Mouse (Mus musculus): ENCODE results near the gene Mettl14.
"Not testable (repeated sequence)": the region's sequence is repeated elsewhere in the genome, so short reads cannot be mapped to it uniquely, and the experiment has no call there.

Mettl14 gene

DNA sequence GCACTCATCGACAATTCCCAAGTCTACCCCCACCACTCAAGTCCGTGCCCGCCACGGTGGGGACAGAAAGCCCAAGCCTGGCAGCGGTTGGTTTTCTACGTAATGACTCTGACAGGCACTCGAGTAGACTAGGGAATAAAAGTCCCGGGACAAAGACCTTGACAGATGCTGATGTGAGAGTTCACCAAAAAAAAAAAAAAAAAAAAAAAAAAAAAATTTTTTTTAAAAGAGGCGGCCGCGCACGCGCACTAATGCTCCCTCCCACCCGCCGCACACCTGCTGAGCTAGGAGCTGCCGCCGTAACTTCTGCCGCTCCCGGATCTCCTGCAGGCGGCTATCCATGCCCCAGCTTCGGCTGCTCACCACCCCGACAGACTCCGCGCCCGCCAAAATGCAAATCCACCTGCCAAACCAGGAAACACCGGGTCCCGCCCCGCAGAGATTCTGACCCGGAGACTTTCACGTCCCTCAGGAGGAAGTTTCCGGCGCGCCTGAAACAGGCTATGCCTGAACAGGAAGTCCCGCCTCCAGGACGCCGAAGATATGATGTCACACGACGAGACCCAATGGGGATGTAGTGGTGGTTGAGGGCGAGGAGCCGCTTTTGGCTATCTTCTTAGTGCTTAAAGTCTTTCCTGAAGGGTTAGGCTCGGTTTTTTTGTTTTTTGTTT is at the start of gene Mettl14:
Gene Mettl14, minus strand, starts transcription at position 623 of the 671 bp plus-strand sequence.
- DNase-seq (ENCODE audit: low spot score in 2 of 2), result peak; percentile 95

DNA sequence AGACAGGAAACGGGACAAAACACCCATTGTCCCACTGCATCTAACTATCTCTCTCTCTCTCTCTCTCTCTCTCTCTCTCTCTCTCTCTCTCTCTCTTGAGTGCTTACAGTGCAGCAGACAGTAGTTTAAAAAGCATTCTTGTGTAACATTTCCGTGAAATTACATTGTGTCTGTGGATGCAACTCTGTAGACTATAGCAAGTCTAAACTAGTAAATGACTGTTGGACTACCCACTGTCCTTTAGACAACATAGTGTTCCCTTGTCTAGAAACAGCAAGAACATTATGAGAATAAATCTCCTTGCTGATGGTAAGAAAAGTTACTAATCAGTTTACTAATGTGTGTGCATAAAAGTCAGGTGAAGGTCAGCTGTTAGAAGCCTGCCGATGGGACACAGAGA is 47.5 kb upstream of the Mettl14 start:
- DNase-seq (ENCODE audit: low spot score in 2 of 2), result no peak

DNA sequence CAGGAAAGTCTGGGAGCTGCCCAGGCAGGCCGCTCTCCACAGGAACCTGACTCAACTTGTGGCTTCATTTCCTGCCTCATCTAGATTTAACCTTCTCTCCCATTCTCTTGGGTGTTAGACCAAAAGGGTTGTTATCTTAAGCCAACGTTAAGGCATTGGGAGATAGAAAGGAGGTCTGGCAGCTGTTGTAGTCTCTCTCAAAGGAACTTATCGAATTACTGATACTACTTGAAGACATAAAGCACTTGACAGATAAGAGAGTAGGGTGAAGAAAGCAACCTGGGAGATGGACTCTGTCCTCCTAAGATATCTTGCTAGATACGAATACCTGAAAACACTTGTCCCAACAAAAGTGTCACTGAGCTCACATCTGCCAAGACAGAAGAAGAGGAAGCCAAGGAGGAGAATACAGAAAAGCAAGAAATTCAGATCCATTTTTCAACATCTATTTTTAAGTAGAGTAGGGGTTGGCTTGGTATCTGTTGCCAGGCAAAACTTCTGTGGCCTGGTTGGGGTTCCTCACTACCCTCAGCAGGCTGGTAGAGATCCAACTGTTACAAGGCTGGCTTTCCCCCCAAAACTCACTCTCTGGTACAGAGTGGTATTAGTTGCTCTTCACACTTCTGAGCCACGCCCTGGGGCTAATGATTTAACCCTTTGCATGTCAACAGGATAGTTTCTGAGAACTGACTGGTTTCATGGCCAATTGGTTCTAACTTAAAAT is 46.2 kb upstream of the Mettl14 start:
- no peak for DNase-seq (ENCODE audit: low spot score in 2 of 2)

DNA sequence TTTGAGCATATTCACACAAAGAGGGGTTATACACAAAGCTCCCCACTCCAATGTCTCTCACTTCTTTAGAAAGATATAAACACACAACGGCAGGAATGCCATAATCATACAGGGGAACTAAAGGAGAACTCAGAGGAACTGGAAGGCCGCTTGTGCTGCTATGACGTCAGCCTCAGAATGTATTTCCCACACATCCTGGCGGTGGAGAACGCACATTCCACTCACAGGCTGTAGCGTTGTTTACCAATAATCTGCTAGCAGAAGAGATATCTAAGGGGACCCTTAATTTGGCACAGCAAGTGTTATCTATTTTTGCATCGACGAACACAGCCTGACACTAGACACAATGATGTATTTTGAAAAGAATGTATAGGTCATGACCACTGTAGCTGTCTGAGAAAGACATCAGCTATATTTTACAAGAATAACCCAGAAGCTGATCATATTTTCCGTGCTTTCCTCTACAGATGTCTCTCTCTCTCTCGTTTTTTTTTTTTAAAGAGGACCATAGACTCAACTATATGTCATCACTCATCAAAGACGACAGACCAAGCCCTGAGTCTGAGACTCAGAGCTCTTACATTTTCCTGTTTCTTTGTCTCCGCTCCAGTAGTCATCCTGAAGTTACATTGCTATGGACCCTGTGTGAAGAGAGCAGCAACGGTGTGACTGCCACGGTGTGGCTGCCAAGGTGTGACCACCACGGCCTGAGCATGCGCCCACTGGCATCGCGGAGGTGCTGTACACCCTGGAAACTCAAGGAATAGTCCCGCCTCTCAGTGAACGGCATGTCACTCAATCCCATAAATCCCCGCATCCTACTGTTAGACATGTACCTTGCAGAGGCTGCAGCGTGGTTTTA is 43.9 kb upstream of the Mettl14 start:
- no peak for DNase-seq (ENCODE audit: low spot score in 2 of 2)

DNA sequence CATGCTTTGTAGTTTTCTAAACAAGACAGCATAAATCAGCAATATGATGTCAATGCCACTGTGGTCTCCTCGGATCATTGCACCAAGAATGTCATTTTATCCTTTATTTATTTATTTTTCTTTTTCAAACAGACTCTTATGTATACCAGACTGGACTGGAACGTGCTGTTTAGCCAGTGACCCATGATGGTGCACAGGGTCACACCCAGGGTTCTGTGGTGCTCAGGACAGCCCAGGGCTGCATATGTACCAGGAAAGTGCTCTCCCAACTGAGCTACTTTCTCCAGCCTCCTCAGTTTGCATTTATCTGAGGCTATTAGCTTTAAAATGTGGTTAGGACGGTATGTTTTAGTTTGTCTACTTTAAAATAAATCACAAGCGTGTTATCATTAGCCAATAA is 42.1 kb upstream of the Mettl14 start:
- no peak for DNase-seq (ENCODE audit: low spot score in 2 of 2)

DNA sequence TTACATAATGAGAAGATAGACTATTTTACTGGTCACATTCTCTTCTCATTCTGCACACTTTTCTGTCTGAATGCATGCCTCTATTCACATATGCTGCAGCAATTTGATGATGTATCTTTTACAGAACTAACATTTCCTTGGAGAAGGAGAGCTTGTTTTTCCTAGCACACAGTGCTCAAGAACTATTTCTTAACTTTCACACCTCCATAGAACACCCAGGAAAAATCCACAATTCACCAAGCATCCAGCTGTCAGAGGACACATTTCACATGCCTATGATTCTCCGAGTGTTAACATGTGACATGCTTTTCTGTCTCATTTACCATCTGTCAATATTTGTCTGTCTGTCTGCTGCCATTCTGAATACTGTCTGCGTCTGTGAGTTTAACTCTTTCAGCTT is 39.7 kb upstream of the Mettl14 start:
- DNase-seq (ENCODE audit: low spot score in 2 of 2), result no peak

DNA sequence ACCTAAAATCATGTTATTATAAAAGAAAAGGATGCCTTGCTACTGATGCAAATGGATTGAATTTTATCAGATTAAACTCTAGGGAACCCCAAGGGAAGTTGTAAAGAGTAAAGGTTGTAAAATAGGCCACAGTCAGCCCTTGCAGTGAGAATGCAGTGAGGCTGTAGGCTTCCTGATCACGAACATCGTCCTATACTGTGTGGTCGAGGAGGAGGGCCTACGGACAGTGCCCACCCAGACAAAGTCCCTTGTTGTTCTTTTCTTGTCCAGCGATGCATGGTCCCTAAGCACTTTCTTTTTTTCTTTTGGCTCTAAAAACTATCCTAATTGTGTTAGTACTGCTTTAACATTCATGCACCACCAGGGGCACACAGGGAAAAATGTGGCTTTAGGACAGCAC is 27.3 kb upstream of the Mettl14 start:
- DNase-seq (ENCODE audit: low spot score in 2 of 2), result no peak

DNA sequence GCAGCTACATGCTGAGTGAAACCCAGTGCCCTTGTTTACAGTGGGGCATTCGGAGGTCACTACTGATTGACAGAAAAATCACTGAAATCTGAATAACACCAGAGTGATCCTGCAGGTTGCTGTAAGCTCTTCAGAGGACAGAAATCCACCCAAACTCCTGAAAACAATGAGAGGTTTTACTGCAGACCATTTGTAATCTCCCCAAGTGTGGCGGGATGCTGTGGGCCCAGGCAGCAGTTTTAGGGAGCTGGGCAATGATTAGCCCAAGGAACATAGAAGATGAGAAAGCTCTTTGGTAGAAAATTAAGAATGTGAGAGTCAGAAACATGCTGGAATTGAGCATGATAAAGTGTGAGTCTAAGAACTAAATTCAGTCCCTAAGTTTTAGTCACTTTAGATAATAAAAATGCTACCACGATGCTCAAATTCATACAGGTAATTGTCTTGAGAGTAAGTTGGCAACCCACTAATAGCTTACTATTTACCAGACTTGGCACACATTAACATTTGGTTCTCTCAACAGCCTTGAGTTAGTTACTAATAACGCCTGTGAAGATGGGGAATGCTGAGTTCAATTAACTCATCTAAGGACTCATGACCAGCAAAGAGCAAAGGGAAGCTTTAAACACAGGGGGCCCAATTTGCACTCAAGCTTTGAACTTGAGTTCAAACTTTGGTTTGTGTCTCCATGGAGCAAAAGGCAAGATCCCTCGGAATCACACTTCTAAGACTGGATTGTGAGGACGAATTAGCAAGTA is 26.1 kb upstream of the Mettl14 start:
- DNase-seq (ENCODE audit: low spot score in 2 of 2), result no peak

DNA sequence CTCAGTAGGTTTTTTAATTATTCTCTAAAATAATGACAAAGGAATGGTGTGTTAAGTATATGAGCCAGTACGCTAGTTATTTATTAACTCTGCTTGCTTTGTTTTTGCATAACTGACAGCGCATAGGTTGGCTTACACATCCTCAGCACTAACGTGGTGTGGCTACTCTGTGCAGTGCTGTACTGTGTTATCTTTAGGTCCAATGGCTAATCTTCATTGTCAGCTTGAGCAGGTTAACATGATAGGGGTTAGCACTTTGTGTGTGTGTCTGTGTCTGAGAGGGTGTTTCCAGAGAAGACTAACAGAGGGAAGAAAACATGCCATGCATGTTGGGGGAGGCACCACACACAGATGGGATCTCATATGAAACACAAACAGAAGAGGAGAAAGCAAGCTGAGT is 19.0 kb upstream of the Mettl14 start:
- DNase-seq (ENCODE audit: low spot score in 2 of 2), result no peak

DNA sequence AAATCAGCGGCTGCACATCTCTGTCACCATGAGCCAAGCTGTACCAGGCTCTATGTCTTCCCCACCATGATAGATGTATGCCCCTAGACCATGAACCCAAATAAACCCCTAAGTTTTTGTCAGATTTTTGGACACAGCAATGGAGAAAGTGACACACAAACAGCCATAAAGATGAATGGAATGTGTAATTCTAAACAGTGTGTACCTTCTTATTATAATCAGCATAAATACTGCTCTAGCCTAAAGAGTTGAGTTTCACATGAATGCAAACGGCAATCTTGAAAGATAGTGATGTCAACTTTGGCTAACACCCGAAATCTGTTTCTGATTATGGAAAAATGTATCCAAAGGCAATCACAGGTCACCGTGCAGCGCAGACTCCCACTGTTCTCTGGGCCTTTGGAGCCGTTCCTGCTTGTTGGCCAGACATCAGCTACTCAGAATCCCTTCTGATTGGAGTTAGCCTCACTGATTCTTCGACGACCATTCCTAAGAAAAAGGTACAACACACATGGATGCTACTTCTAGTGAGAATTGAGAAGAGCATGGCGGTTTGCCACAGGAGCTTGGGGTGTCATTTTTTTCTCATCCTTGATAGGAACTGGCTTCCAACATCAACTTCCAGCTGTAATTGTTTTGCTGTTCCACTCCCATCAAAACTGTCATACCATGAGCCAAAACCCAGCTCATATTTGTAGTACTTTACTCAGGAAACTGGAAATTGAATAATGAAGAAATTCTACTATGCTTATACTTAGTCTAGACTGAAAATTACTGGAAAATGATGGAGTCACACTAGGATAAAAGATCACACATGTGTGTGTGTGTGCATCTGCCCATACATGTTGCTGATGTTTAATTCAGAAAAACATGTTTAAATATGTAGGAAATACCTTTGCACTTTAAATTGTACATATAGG is 11.9 kb upstream of the Mettl14 start:
- no peak for DNase-seq (ENCODE audit: low spot score in 2 of 2)

DNA sequence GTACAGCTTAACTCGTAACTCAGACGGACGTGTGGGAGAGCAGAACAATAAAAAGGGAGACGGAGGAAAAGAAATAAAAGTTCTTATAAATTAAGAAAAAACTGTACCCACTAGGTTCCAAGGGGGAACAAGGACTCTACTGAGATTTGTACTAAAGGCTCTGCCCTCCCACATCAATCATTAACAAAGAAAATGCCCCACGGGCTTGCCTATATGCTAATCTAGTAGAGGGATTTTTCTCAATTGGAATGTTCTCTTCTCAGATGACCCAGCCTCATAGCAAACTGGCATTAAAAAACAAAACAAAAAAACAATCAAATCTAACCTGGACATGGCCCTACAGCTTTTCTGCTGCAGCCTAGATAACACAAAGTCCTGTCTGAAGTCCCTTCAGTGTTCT is 9.7 kb upstream of the Mettl14 start:
- DNase-seq (ENCODE audit: low spot score in 2 of 2), result no peak

DNA sequence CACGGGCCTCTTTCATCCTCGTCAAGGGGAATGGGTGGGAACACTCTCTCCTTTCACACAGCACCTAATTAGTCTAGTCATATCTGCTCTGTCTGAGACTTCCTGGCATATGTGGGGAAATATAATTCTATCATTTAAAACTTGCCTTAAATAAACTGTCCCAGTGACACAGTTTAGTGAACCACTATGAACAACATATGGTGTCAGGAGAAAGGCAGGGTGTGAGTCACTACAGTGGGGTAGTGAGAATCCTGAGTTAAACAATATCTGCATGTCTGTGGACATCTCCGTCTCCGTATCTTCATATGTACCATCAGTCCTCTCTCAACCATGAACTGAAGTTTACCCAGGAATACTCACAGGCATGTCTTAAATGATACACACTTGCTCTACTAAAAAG is 5.3 kb upstream of the Mettl14 start:
- no peak for DNase-seq (ENCODE audit: low spot score in 2 of 2)

DNA sequence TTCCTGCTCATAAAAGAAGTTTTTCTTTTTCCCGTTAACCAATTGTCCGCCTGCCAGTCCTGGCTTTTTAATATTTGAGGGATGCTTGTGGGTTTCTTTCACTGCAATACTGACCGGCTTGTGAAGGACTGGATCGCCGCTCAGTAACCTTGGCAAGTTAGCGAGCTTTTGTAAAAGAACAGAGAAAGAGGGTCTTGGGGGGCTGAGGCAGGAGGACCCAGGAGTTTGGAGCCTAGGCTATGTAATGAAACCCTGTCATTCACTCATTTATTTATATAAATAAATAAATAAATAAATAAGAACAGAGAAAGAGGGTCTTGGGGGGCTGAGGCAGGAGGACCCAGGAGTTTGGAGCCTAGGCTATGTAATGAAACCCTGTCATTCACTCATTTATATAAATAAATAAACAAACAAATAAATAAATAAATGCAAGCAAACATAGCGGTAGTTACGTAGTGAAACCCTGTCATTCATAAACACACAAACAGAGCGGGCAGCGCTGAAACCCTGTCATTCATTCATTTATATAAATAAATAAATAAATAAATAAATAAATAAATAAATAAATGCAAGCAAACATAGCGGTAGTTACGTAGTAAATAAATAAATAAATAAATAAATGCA is 361 bp upstream of the Mettl14 start:
- not testable (repeated sequence) for DNase-seq (ENCODE audit: low spot score in 2 of 2)

DNA sequence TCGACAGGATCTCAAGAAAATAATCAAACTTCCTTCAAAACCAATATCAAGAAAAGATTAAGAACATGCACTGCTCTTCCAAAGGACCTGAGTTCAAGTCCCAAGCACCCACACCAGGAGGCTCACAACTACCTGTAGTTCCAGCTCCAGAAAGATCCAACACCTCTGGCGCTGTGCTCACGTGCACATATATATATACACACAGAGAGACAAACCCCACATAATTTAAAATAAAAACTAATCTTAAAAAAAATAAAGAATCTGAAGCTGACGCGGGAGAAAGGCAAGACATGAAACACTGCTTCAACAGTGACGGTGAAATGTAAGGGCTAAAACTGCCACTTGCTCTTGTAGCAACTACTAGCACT is 806 bp downstream of the Mettl14 start:
- DNase-seq (ENCODE audit: low spot score in 2 of 2), result no peak

DNA sequence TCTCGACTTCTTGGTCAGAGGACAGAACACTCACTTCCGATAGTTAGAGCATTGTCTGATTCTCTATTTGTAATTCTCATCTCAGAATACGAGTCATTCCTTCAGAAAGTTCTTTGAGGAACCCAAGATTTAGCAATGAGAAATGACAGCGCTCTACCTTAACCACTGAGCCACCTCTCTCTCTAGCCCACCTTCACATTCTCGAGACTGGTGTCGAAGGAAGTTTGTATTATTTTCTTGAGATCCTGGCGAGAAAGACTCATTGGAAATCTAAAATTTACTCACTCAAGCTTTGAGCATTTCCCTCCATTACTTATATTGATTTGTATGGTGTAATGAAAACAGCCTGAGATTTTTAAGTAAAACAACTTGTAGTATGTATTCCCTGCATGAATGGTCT is 1.5 kb downstream of the Mettl14 start:
- DNase-seq (ENCODE audit: low spot score in 2 of 2), result no peak

DNA sequence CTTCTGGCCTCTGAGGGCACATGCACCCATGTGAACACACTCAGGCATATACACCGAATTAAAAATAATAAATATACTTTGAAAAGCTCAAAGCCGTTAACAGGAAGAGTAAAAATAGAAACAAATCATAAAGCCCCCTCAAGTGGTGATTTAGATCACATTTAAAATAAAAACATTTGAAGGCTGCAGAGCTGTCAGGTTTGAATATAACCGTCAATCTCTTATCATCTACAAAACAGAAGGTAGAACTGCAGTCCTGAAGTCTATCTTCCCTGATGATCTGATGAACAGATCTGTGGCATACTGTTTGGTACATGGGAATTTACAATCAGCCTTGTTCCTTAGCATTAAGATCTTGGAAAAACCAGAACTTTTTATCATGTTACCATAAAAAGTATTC is 9.3 kb downstream of the Mettl14 start:
- no peak for DNase-seq (ENCODE audit: low spot score in 2 of 2)

DNA sequence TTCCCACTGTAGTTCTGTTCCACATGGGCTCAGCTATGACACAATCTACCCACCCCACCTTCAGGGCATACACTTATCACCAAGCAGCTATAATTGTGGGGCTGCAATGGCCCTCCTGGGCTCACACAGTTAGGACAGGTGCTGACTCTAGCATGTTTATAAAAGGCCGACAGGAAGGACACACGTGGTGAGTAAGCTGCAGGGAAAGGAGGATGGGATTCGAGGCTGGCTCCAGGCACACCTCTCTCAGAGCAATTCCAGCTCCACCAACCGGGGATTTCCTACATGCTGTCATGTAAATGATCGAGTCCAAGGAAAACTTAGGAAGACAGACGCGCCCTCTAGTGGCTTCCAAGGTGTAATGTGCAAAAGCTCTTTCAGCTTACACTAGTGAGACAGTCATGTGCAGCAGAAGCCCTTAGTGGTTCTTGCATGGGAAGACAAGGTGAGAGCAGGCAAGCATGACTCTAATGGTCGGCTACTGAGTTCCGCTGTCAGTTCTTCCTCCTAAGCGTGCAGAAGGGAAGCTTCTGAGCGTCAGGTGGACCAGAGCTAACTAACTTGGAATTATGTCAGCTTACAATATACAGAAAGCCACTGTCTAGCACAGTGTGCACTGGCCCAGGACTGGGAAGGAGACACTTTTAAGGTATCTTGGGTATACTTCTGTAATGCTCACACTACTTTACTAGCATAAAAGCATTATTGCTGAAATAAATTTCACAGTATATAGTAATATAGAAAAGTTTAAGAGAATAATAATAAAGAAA is 14.0 kb downstream of the Mettl14 start:
- peak; percentile 46 to 61 for DNase-seq (ENCODE audit: low spot score in 2 of 2)

DNA sequence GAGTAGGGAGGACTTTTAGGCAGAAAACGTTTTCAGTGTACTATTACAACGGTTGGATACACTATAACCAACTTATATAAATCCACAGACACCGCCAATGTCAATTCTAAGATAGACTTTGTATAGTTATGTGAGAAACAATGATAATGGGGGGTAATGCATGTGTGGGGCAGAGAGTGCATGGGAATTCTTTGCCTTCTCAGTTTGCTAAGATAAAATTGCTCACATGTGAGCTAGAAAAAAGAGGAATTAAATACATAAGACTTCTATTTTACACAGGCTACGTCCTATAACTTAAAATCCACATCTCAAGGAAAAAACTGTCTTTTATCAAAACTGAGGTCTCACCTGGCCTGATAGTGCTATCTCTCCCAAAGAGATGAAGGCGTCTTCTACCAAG is 15.0 kb downstream of the Mettl14 start:
- DNase-seq (ENCODE audit: low spot score in 2 of 2), result no peak

DNA sequence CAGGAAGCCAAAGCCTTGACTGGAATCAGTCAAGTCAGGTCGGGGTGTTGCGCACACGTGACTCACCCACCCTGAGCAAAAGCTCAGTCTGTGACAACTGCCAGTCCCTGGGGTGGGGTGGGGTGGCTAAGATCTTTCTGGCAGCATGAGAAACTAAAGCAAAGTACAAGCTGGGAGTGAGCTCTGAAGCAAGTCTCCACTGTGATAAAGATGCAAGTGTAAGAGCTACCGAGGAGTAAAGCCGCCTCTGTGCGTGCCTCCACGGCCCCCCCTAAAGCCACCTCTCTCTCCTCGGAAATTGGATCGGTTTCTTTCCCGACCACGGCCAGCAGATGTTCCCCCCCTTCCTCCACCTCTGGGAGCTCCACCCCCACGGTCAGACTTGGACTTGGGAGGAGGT is 16.7 kb downstream of the Mettl14 start:
- DNase-seq (ENCODE audit: low spot score in 2 of 2), result no peak

DNA sequence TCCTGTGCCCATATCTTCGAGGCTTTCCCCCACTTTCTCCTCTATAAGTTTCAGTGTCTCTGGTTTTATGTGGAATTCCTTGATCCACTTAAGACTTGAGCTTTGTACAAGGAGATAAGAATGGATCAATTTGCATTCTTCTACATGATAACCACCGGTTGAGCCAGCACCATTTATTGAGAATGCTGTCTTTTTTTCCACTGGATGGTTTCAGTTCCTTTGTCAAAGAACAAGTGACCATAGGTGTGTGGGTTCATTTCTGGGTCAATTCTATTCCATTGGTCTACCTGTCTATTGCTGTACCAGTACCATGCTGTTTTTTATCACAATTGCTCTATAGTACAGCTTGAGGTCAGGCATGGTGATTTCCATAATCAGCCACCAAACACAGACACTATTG is 19.1 kb downstream of the Mettl14 start:
- DNase-seq (ENCODE audit: low spot score in 2 of 2), result not testable (repeated sequence)
